Mouse (Mus musculus) embryonic facial prominence, embryonic 14.5 days (tissue): ENCODE results near the gene Prok1. TPM values are rescaled to one million over a fixed set of nuclear protein-coding genes. Genes with fewer than 3 reads are reported as not detected.

Source experiments
- ATAC-seq: fragments of 200-750 bp; cut with Nextera tagmentation; 2 replicates; pipeline ENCODE4 v1.8.0; 2017; ENCODE audit warnings: low read depth, moderate number of reproducible peaks, moderate TSS enrichment
- DNase-seq: peaks from one replicate; pipeline ENCODE4 v3.0.0-alpha.2; 2015; ENCODE audit warnings: low spot score
- H3K27ac ChIP-seq: fragments of 300-500 bp; sonication (generic); replicated peaks from 2 replicates; pipeline ENCODE4 v1.5.1; 2014; ENCODE audit warnings: low read depth, mild to moderate bottlenecking, low read length, moderate library complexity
- H3K27me3 ChIP-seq: fragments of 300-500 bp; sonication (generic); replicated peaks from 2 replicates; pipeline ENCODE4 v1.6.1; 2014; ENCODE audit warnings: low read length; ENCODE audit not compliant: control insufficient read depth, insufficient read depth
- H3K36me3 ChIP-seq: fragments of 300-500 bp; sonication (generic); 2 replicates; pipeline ENCODE4 v1.6.1; 2014; ENCODE audit warnings: low read length, mixed read lengths; ENCODE audit not compliant: control insufficient read depth, insufficient read depth
- H3K4me1 ChIP-seq: fragments of 300-500 bp; sonication (generic); 2 replicates; pipeline ENCODE4 v1.6.1; 2014; ENCODE audit warnings: antibody characterized with exemption, low read length; ENCODE audit not compliant: control insufficient read depth, insufficient read depth
- H3K4me2 ChIP-seq: fragments of 300-500 bp; sonication (generic); 2 replicates; pipeline ENCODE4 v1.6.1; 2014; ENCODE audit warnings: low read depth, mild to moderate bottlenecking, low read length, moderate library complexity, mixed read lengths
- H3K4me3 ChIP-seq: fragments of 300-500 bp; sonication (generic); 2 replicates; pipeline ENCODE4 v1.5.1; 2014; ENCODE audit warnings: low read depth, mild to moderate bottlenecking, low read length
- H3K9ac ChIP-seq: fragments of 300-500 bp; sonication (generic); 2 replicates; pipeline ENCODE4 v1.6.1; 2014; ENCODE audit warnings: low read depth, mild to moderate bottlenecking, low read length, moderate library complexity, mixed read lengths
- H3K9me3 ChIP-seq: fragments of 300-500 bp; sonication (generic); 2 replicates; pipeline ENCODE4 v1.6.1; 2016; ENCODE audit warnings: low read length; ENCODE audit not compliant: control insufficient read depth
- WGBS: fragments of 180-500 bp; shearing (Covaris S2); extraction: QIAGEN DNeasy Blood & Tissue Kit; methylation state at CpG from one replicate; pipeline ENCODE4 v1.1.7; 2014; 5-methylcytosine and 5-hydroxymethylcytosine counted together
- polyA plus RNA-seq: library from polyadenylated mRNA; unstranded; fragments of >200 nt; fragmentation: Nextera tagmentation; extraction: Ambion mirVana; gene quantifications from 2 replicates; pipeline ENCODE4 v1.2.1, GENCODE M21; 2014

The Prok1 gene
- polyA plus RNA-seq, 1 experiment from 2014 or later = not detected

DNA sequence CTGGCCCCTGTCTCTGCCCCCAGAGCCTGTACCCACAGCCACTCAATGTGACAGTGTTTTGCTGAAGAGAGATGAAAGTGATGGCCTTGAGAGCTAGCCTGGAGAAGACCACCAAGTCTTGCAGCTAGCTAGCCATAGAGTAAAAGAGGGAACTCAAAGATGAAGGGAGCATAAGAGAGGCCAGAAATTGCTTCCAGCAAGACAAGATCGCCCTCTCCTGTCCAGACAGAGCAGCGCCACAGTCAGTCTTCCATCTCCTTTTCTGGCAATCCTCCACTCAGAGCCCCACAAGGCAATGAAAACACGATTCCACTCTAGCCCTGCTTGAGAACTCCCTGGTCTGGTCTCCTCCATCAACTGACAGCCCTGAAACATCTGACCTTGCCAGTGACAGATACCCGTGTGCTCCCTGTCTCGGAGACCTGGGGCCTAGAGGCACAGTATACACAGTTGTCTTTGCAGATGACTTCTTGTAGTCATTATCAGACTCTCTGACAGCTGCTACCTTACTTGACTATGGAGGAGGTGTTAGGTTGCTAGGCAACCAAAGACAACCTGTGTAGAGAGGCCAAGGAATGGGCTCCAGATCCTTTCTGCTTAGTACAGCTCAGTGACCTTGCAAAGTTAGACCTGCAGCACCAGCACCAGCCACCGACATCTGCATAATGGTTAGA is 51.1 kb downstream of the Prok1 start:
- ATAC-seq = peak; percentile 47; the same call in 1 of the 2 replicates
- 44% methylated on average over 6 of the region's 6 CpGs for WGBS

DNA sequence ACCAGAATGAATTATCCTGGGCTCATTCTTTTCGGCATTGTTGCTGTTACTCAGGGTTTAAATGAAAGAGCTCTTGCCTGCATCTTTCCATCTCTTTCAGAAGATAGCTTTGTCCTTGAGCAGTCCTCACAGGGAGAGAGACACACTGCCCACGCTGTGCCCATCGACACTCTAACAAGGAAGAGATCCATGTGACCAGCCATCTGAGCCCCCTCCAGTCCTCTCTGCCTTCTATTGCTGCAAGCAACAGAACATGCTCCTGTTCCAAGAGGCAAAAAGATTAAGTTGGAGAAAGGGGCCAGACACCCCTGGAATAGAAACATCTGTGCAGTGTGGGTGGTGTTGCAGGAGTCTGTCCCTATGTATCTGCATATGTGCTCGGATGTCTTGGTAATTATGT is 52.5 kb downstream of the Prok1 start:
- ATAC-seq (no peak), DNase-seq (no peak)
- Histone ChIP-seq H3K9ac (no peak overlapping the region), H3K27me3 (no peaks in the 10 kb centered on the region), H3K27ac (no peak overlapping the region), H3K9me3 (no peaks in the 10 kb centered on the region), H3K4me1 (no peaks in the 10 kb centered on the region), H3K4me3 (no peak overlapping the region), H3K4me2 (no peak overlapping the region), H3K36me3 (no peaks in the 10 kb centered on the region)
- WGBS = 76% methylated on average over 4 of the region's 4 CpGs

More for the DNA sequence above, 51.1 kb downstream of the Prok1 start:
- Histone ChIP-seq H3K27ac (no peak overlapping the region), H3K4me3 (no peak overlapping the region), H3K36me3 (no peaks in the 10 kb centered on the region), H3K27me3 (no peaks in the 10 kb centered on the region), H3K4me1 (no peaks in the 10 kb centered on the region), H3K4me2 (no peak overlapping the region), H3K9me3 (no peaks in the 10 kb centered on the region), H3K9ac (no peak overlapping the region)
- DNase-seq = peak; percentile 38

DNA sequence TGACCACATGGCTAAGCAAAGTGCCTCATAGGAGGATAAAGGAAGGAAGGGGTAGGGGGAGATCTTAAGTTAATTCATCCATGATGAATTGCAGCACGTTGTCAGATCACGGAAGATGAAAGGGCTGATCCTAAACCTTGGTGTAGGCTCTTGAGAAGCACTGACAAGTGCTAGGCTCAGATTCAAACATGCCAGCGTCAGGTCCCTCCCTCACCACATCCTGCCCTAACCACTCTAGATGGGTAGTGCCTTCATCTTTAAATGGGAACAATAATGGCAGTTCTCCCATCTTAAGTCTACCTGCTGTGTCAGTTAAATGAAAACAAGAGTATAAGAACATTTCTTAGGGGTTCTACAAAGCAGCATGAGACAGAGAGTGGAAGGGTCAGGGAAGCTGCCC is 53.9 kb downstream of the Prok1 start:
- DNase-seq (no peak), ATAC-seq (no peak)
- Histone ChIP-seq H3K27ac (no peak overlapping the region), H3K36me3 (no peaks in the 10 kb centered on the region), H3K4me3 (no peak overlapping the region), H3K9me3 (no peaks in the 10 kb centered on the region), H3K4me1 (no peaks in the 10 kb centered on the region), H3K4me2 (no peak overlapping the region), H3K27me3 (no peaks in the 10 kb centered on the region), H3K9ac (no peak overlapping the region)
- 69% methylated on average over 3 of the region's 3 CpGs for WGBS

DNA sequence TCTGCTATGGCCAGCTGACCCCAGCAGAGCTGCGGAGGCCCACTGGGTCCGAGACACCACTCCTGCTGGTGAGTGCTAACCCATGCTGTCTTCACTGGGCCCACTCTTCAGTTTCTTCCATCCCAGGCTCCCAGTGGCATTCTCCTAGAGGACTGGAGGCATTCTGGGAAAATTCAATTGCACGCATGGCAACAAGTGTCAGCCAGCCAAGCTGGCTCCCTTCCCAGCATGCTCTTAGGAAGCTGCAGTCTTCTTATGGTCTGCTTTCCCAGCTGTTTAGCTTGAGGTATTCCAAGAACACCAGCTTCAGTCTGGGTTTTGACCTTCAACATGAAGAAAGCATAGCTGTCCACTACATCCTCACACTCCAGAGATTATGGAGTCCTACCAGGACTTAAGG is 56.3 kb downstream of the Prok1 start:
- H3K36me3 ChIP-seq = no peaks in the 10 kb centered on the region
- no peak overlapping the region for H3K4me2 ChIP-seq
- H3K9ac ChIP-seq = no peak overlapping the region
- H3K4me1 ChIP-seq = no peaks in the 10 kb centered on the region
- H3K27me3 ChIP-seq = no peaks in the 10 kb centered on the region
- WGBS = 80% methylated on average over 3 of the region's 3 CpGs
- DNase-seq = peak; percentile 29
- no peak overlapping the region for H3K27ac ChIP-seq
- H3K4me3 ChIP-seq = no peak overlapping the region
- no peaks in the 10 kb centered on the region for H3K9me3 ChIP-seq
- no peak for ATAC-seq

Other genes starting within 250 kb of the Prok1 start
- gene Kcna3, start 203.5 kb downstream of the Prok1 start, polyA plus RNA-seq = 1.0 and 1.2 TPM in 2 replicates
- 0.42 and 0.46 TPM in 2 replicates for gene Kcna2, start 138.6 kb downstream of the Prok1 start, polyA plus RNA-seq
- not detected in 2 replicates for gene Kcna10, start 56.7 kb downstream of the Prok1 start, polyA plus RNA-seq
- gene Cym, start 18.0 kb downstream of the Prok1 start, polyA plus RNA-seq = not detected in 2 replicates
- gene A630076J17Rik, start 9.1 kb downstream of the Prok1 start, polyA plus RNA-seq = not detected in 2 replicates
- 182 and 192 TPM in 2 replicates for gene Lamtor5, start 39.2 kb upstream of the Prok1 start, polyA plus RNA-seq
- 6.5 and 8.0 TPM in 2 replicates for gene Slc16a4, start 51.5 kb upstream of the Prok1 start, polyA plus RNA-seq
- gene Rbm15, start 94.0 kb upstream of the Prok1 start, polyA plus RNA-seq = 13.5 and 13.7 TPM in 2 replicates
- 0.94 and 1.3 TPM in 2 replicates for gene Kcnc4, start 219.8 kb upstream of the Prok1 start, polyA plus RNA-seq